In the genomic region with DNA sequence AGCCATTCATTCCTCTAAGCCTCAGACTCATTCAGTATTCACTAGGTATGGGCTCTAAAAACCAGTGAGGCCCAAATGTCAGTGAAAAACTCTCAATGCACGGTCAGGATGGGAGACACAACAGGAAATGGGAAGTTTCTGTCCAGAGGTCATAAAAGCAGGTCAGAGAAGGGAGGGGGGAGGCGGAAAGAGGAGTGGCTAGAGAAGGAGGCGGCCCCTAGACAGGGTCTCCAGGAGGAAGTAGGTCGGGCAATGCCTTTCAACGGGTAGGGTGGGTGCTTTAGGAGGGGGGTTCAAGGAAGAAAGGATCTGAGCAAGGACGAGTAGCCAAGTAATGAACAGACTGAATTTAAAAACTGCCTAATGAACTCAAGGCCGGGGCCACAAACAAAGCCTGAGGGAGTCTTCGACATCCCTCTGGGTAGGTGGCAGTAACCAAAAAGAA, we compare ENCODE assay signal across 8 mouse cellular contexts. TPM values are rescaled to one million over a fixed set of nuclear protein-coding genes. Genes with fewer than 3 reads are reported as not detected.
A peak's percentile ranks its signal among the peaks of the same experiment; 100 is the strongest.
DNase-seq lines count a peak whose midpoint lies in the region; ATAC-seq and TF ChIP-seq lines count a peak whose summit lies in the region.

No protein-coding gene starts in this region.

- H3K9me3 ChIP-seq in G1E (replicated peaks) = no peaks in the 10 kb centered on the region
- H3K9me3 ChIP-seq in heart, embryonic 16.5 days (replicated peaks; ENCODE audit: control insufficient read depth, low read length) = no peaks in the 10 kb centered on the region

- H3K36me3 ChIP-seq in G1E (replicated peaks) = peaks cover 8% of the 10 kb centered on the region
- no peaks in the 10 kb centered on the region for H3K36me3 ChIP-seq in heart, embryonic 16.5 days (ENCODE audit: control insufficient read depth, insufficient read depth)

- no peak for TF ChIP-seq CTCF in G1E (IDR thresholded peaks at IDR 0.05; ENCODE audit: low read depth, low read length)

- no peaks in the 10 kb centered on the region for H3K27me3 ChIP-seq in G1E (ENCODE audit: insufficient read depth, low read length)
- no peaks in the 10 kb centered on the region for H3K27me3 ChIP-seq in heart, embryonic 16.5 days (ENCODE audit: control insufficient read depth, insufficient read depth, low read length)

- H3K27ac ChIP-seq in brown adipose tissue, adult 24 weeks (replicated peaks; ENCODE audit: low read depth, low read length) = peak overlapping the region; percentile 83
- H3K27ac ChIP-seq in heart, embryonic 16.5 days (ENCODE audit: low read length) = peak overlapping the region; percentile 87

- DNase-seq in G1E (ENCODE audit: low spot score) = peak; percentile 73
- DNase-seq in kidney, postnatal 10 days = peak; percentile 81
- DNase-seq in lung, postnatal 4 days = peak; percentile 70
- peak; percentile 68 to 81 for DNase-seq in thymus, postnatal 36 days
- no peak for DNase-seq in cerebellum, adult 9-10 months
- DNase-seq in layer of hippocampus, adult 9-10 months (ENCODE audit: low spot score) = no peak

- peak overlapping the region; percentile 71 for H3K4me3 ChIP-seq in G1E (ENCODE audit: low read depth, low read length)
- peak overlapping the region; percentile 54 for H3K4me3 ChIP-seq in brown adipose tissue, adult 24 weeks (ENCODE audit: insufficient read depth, low read depth, low read length)
- peak overlapping the region; percentile 32 for H3K4me3 ChIP-seq in heart, embryonic 16.5 days (ENCODE audit: low read length)

- H3K9ac ChIP-seq in heart, embryonic 16.5 days (ENCODE audit: low read length) = peak overlapping the region; percentile 59

- peak overlapping the region; percentile 57 for H3K4me2 ChIP-seq in heart, embryonic 16.5 days (ENCODE audit: low read depth, low read length)

- peak; percentile 86 for ATAC-seq in G1E (ENCODE audit: extremely low read depth, insufficient number of reproducible peaks, low FRiP score, poor library complexity, severe bottlenecking)
- peak; percentile 81 for ATAC-seq in heart, embryonic 16.5 days (replicated peaks; ENCODE audit: extremely low read depth, insufficient read depth, low FRiP score)

- H3K4me1 ChIP-seq in G1E (ENCODE audit: insufficient read depth, low read depth, low read length) = peaks cover 35% of the 10 kb centered on the region
- peaks cover 8% of the 10 kb centered on the region for H3K4me1 ChIP-seq in brown adipose tissue, adult 24 weeks (ENCODE audit: control insufficient read depth, insufficient read depth, insufficient read length, low read length)
- peaks cover 10% of the 10 kb centered on the region; the same call in 1 of the 2 replicates for H3K4me1 ChIP-seq in heart, embryonic 16.5 days (ENCODE audit: control insufficient read depth, insufficient read depth, low read length)

- 20% methylated on average over 8 of the region's 8 CpGs for WGBS in heart, embryonic 16.5 days

RNA-seq across cellular contexts. Expression of a gene that starts 17.1 kb away (rescaled TPM):
- total RNA-seq in G1E (2014; fragmentation: Nextera tagmentation) (not detected in 2 replicates), G1E (2017) (not detected in 2 replicates)
- not detected in 2 replicates for polyA plus RNA-seq in G1E (2012)
- not detected in 2 replicates for polyA plus RNA-seq in brown adipose tissue, adult 24 weeks (2012; ENCODE audit: insufficient read depth, insufficient read length, missing spikeins)
- 0.25 and 0.49 TPM in 2 replicates for polyA plus RNA-seq in heart, embryonic 16.5 days (2015; fragmentation: Nextera tagmentation; extraction: Ambion mirVana)

RNA-seq across cellular contexts. Expression of a gene that starts 19.6 kb away (rescaled TPM):
- total RNA-seq in G1E (2014; fragmentation: Nextera tagmentation) = 107 and 116 TPM in 2 replicates
- total RNA-seq in G1E (2017) = 93.5 and 118 TPM in 2 replicates
- 143 and 207 TPM in 2 replicates for polyA plus RNA-seq in G1E (2012)
- polyA plus RNA-seq in brown adipose tissue, adult 24 weeks (2012; ENCODE audit: insufficient read depth, insufficient read length, missing spikeins) = 32.8 and 56.5 TPM in 2 replicates
- polyA plus RNA-seq in heart, embryonic 16.5 days (2015; fragmentation: Nextera tagmentation; extraction: Ambion mirVana) = 110 and 137 TPM in 2 replicates

RNA-seq across cellular contexts. Expression of a gene that starts 40.2 kb away (rescaled TPM):
- total RNA-seq in G1E (2014; fragmentation: Nextera tagmentation) (not detected in 2 replicates), G1E (2017) (not detected in 2 replicates)
- polyA plus RNA-seq in G1E (2012) = not detected in 2 replicates
- polyA plus RNA-seq in brown adipose tissue, adult 24 weeks (2012; ENCODE audit: insufficient read depth, insufficient read length, missing spikeins) = not detected in 2 replicates
- 0.34 and 0.84 TPM in 2 replicates for polyA plus RNA-seq in heart, embryonic 16.5 days (2015; fragmentation: Nextera tagmentation; extraction: Ambion mirVana)

RNA-seq across cellular contexts. Expression of a gene that starts 45.9 kb away (rescaled TPM):
- total RNA-seq in G1E (2014; fragmentation: Nextera tagmentation) (1,427 and 1,464 TPM in 2 replicates), G1E (2017) (1,152 and 1,547 TPM in 2 replicates)
- polyA plus RNA-seq in G1E (2012) = 681 and 1,104 TPM in 2 replicates
- 869 and 998 TPM in 2 replicates for polyA plus RNA-seq in brown adipose tissue, adult 24 weeks (2012; ENCODE audit: insufficient read depth, insufficient read length, missing spikeins)
- polyA plus RNA-seq in heart, embryonic 16.5 days (2015; fragmentation: Nextera tagmentation; extraction: Ambion mirVana) = 1,191 and 1,235 TPM in 2 replicates

RNA-seq across cellular contexts. Expression of a gene that starts 55.3 kb away (rescaled TPM):
- total RNA-seq in G1E (2014; fragmentation: Nextera tagmentation) = 46.5 and 60.9 TPM in 2 replicates
- 65.9 and 77.1 TPM in 2 replicates for total RNA-seq in G1E (2017)
- polyA plus RNA-seq in G1E (2012) = 24.6 and 24.9 TPM in 2 replicates
- polyA plus RNA-seq in brown adipose tissue, adult 24 weeks (2012; ENCODE audit: insufficient read depth, insufficient read length, missing spikeins) = 17.0 and 36.4 TPM in 2 replicates
- 89.4 and 89.9 TPM in 2 replicates for polyA plus RNA-seq in heart, embryonic 16.5 days (2015; fragmentation: Nextera tagmentation; extraction: Ambion mirVana)

Comparison
In these comparisons a context has a peak if more than half of its experiments do, and no peak if none do; other contexts are left out.
1. DNase-seq: peak in G1E (single experiment), kidney, postnatal 10 days (single experiment), lung, postnatal 4 days (2 of 2) and thymus, postnatal 36 days (2 of 2); none in cerebellum, adult 9-10 months (single experiment) and layer of hippocampus, adult 9-10 months (single experiment).
2. Peak in every context shown above with its lines, with median percentiles within 50 percentile points of each other: H3K4me3 ChIP-seq.